Mouse (Mus musculus): ENCODE data around the gene Gpsm3. TPM values are rescaled to one million over a fixed set of nuclear protein-coding genes. Genes with fewer than 3 reads are reported as not detected.

The Gpsm3 gene
- polyA plus RNA-seq, 1 experiment: 1.2 TPM

DNA sequence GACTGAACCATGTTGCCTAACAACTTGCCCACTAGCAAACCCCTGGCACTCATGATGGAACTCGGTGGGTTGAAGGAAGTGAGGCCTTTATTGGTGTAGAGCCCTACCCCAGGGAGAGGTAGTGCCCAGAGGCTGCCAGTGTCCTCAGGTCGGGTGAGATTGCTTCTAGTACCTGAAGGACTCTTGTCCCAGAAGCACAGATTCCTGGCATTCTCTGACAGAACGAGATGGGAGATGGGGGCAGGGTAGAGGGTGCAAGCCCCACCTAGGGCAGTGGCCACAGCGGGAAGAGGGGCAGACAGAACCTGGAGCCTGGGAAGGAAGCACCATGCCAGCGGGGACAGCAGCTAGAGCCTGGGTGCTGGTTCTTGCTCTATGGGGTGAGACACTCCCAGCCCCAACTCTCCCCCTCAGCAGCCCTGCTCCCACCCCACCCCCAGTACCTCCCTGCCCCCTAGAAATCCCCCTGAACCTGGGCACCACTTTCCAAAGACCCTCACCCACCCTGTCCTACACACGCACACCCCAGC, 8.0 kb downstream of the Gpsm3 start, which contains the start of gene Ager:
Gene Ager (plus strand): TSS at position 297 of the 530 bp plus-strand sequence.
- Histone ChIP-seq H3K79me3 (ENCODE audit: low read depth) (peaks cover 3% of the 10 kb centered on the region), H3K27me3 (ENCODE audit: control insufficient read depth, insufficient read depth, insufficient read length) (no peaks in the 10 kb centered on the region), H3K79me2 (ENCODE audit: control insufficient read depth, insufficient read depth) (peaks cover 27% of the 10 kb centered on the region), H3K36me3 (ENCODE audit: control insufficient read depth, insufficient read depth) (peaks cover 18% of the 10 kb centered on the region), H3K4me3 (ENCODE audit: insufficient read depth, poor library complexity, severe bottlenecking) (no peak within 1 kb of the TSS), H3ac (ENCODE audit: control insufficient read depth, insufficient read length, low read depth) (no peak within 1 kb of the TSS)
- no peak for TF ChIP-seq MYOG (IDR thresholded peaks at IDR 0.05; ENCODE audit: control insufficient read depth, extremely low read depth, insufficient read length)
- TF ChIP-seq USF1 (IDR thresholded peaks at IDR 0.05; ENCODE audit: low read depth): no peak
- no peak for TF ChIP-seq MYOD1 (IDR thresholded peaks at IDR 0.05; ENCODE audit: control insufficient read depth, insufficient read length, low read depth)
- TF ChIP-seq CTCF (IDR thresholded peaks at IDR 0.05; ENCODE audit: control insufficient read depth, insufficient read depth, insufficient read length): no peak
- TF ChIP-seq CEBPB (IDR thresholded peaks at IDR 0.05; ENCODE audit: low read depth): no peak
- no peak for TF ChIP-seq FOSL1 (IDR thresholded peaks at IDR 0.05; ENCODE audit: insufficient read depth, low read length, poor library complexity, severe bottlenecking)
- no peak for TF ChIP-seq MAX (IDR thresholded peaks at IDR 0.05)

DNA sequence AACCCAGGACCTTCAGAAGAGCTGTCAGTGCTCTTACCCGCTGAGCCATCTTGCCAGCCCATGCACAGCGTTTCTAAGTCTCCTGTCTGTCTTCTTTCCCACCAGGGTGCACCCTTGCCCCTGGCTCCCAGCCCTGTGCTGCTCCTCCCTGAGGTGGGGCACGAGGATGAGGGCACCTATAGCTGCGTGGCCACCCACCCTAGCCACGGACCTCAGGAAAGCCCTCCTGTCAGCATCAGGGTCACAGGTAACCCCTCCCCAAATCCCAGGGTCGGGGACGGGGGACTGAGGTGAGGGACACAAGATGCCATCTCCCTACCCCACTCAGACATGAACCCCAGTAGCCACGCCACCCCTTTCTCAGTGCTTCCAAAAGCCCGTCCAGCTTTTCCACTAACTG, 10.3 kb downstream of the Gpsm3 start:
- no peak overlapping the region for H3K4me3 ChIP-seq (ENCODE audit: insufficient read depth, poor library complexity, severe bottlenecking)
- H3K79me2 ChIP-seq (ENCODE audit: control insufficient read depth, insufficient read depth): peaks cover 14% of the 10 kb centered on the region
- H3K36me3 ChIP-seq (ENCODE audit: control insufficient read depth, insufficient read depth): peaks cover 13% of the 10 kb centered on the region
- TF ChIP-seq FOSL1 (IDR thresholded peaks at IDR 0.05; ENCODE audit: insufficient read depth, low read length, poor library complexity, severe bottlenecking) (no peak), MYOG (IDR thresholded peaks at IDR 0.05; ENCODE audit: control insufficient read depth, extremely low read depth, insufficient read length) (no peak), USF1 (IDR thresholded peaks at IDR 0.05; ENCODE audit: low read depth) (no peak), CTCF (IDR thresholded peaks at IDR 0.05; ENCODE audit: control insufficient read depth, insufficient read depth, insufficient read length) (no peak), MAX (IDR thresholded peaks at IDR 0.05) (no peak), CEBPB (IDR thresholded peaks at IDR 0.05; ENCODE audit: low read depth) (no peak), MYOD1 (IDR thresholded peaks at IDR 0.05; ENCODE audit: control insufficient read depth, insufficient read length, low read depth) (no peak)
- H3K79me3 ChIP-seq (ENCODE audit: low read depth): peaks cover 1% of the 10 kb centered on the region
- no peak overlapping the region for H3ac ChIP-seq (ENCODE audit: control insufficient read depth, insufficient read length, low read depth)
- H3K27me3 ChIP-seq (ENCODE audit: control insufficient read depth, insufficient read depth, insufficient read length): no peaks in the 10 kb centered on the region

DNA sequence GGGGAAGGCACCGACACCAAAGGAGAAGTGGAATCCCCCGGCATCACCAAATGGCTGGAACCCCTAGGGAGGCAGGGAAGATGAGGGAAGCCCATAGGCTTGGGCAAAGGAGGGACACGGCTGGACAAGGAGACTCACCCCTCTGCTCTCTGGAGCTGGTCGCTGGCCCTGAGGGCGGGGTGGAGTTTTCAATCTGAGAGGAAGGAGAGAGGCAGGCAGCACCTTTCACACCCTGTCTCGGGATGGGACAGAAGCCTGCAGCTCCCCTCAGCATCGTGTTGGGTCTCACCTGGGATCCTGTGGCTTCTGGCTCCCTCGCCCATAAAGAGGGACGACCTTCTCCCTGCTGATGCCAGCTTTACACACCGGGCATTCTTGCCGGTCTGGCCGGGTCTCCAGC, 12.2 kb downstream of the Gpsm3 start:
- Histone ChIP-seq H3K4me3 (ENCODE audit: insufficient read depth, poor library complexity, severe bottlenecking) (no peak overlapping the region), H3K79me2 (ENCODE audit: control insufficient read depth, insufficient read depth) (peaks cover 22% of the 10 kb centered on the region)
- TF ChIP-seq CTCF (IDR thresholded peaks at IDR 0.05; ENCODE audit: control insufficient read depth, insufficient read depth, insufficient read length): no peak
- TF ChIP-seq MYOD1 (IDR thresholded peaks at IDR 0.05; ENCODE audit: control insufficient read depth, insufficient read length, low read depth): no peak
- no peak for TF ChIP-seq MYOG (IDR thresholded peaks at IDR 0.05; ENCODE audit: control insufficient read depth, extremely low read depth, insufficient read length)
- TF ChIP-seq USF1 (IDR thresholded peaks at IDR 0.05; ENCODE audit: low read depth): no peak
- TF ChIP-seq FOSL1 (IDR thresholded peaks at IDR 0.05; ENCODE audit: insufficient read depth, low read length, poor library complexity, severe bottlenecking): no peak
- no peak for TF ChIP-seq CEBPB (IDR thresholded peaks at IDR 0.05; ENCODE audit: low read depth)
- no peak for TF ChIP-seq MAX (IDR thresholded peaks at IDR 0.05)

DNA sequence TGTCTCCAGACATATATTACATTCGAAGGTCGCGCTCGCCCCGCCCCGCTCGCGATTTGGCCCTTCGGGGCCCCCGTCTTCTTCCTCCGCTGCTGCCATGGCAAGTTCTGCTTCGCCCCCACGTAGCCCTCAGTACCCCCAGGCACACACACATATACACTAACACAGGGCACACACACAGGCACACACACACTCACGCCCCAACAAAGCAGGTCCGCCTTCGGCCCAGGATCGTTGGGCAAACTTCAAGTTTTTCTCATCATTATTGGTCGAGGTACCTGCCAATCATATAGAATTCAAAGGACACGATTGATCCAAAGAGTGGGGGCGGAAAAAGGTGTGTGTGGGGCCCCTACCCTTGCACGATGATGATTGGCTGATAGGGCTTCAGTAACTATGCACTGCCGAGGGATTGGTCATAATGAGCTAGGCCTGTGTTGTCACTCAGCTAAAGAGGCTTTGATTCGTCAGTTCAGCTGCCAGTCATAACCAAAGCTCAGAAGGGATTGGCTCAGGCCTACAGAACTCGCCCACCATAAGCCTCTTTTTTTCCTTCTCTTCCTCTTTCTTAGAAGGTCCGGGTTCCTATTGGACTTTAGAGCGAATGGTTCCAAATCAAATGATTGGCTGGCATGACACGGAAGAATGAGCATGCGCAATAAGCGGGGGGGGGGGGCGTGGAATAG, 13.9 kb downstream of the Gpsm3 start, which contains the start of gene Rnf5:
Gene Rnf5 (minus strand): TSS at position 316 of the 686 bp plus-strand sequence.
- Histone ChIP-seq H3K27me3 (ENCODE audit: control insufficient read depth, insufficient read depth, insufficient read length) (no peaks in the 10 kb centered on the region), H3K79me2 (ENCODE audit: control insufficient read depth, insufficient read depth) (peaks cover 39% of the 10 kb centered on the region), H3K79me3 (ENCODE audit: low read depth) (peaks cover 20% of the 10 kb centered on the region), H3ac (ENCODE audit: control insufficient read depth, insufficient read length, low read depth) (peak within 1 kb of the TSS; percentile 85), H3K4me3 (ENCODE audit: insufficient read depth, poor library complexity, severe bottlenecking) (peak within 1 kb of the TSS; percentile 63), H3K36me3 (ENCODE audit: control insufficient read depth, insufficient read depth) (peaks cover 4% of the 10 kb centered on the region)
- TF ChIP-seq MYOG (IDR thresholded peaks at IDR 0.05; ENCODE audit: control insufficient read depth, extremely low read depth, insufficient read length) (no peak), CTCF (IDR thresholded peaks at IDR 0.05; ENCODE audit: control insufficient read depth, insufficient read depth, insufficient read length) (no peak), USF1 (IDR thresholded peaks at IDR 0.05; ENCODE audit: low read depth) (no peak), MAX (IDR thresholded peaks at IDR 0.05) (no peak), CEBPB (IDR thresholded peaks at IDR 0.05; ENCODE audit: low read depth) (no peak), FOSL1 (IDR thresholded peaks at IDR 0.05; ENCODE audit: insufficient read depth, low read length, poor library complexity, severe bottlenecking) (no peak), MYOD1 (IDR thresholded peaks at IDR 0.05; ENCODE audit: control insufficient read depth, insufficient read length, low read depth) (no peak)

More for the DNA sequence above, 12.2 kb downstream of the Gpsm3 start:
- peaks cover 4% of the 10 kb centered on the region for H3K36me3 ChIP-seq (ENCODE audit: control insufficient read depth, insufficient read depth)
- H3K27me3 ChIP-seq (ENCODE audit: control insufficient read depth, insufficient read depth, insufficient read length): no peaks in the 10 kb centered on the region
- H3K79me3 ChIP-seq (ENCODE audit: low read depth): peaks cover 9% of the 10 kb centered on the region
- H3ac ChIP-seq (ENCODE audit: control insufficient read depth, insufficient read length, low read depth): no peak overlapping the region

DNA sequence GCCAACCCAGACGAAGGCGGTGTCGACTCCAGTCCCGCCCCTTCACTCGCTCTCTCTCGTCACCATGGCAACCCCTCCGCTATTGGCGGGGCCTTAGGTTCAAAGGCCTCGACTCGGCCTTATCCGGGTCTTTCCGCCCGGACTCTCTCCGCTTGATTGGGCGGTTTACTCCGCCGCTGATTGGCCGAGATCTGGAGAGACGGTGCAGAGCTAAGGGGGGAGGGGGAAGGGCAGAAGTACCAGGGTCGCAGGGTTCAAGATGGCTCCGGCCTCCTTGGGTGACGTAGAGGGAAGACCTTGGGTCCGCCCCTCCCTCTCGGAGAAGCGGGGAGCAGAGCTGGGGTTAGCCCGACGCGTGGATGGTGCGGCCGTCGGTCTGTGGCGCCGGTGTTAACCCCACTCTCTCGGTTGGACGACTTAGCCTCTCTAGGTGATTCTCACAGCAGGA, 14.5 kb downstream of the Gpsm3 start, which contains the start of gene Agpat1:
Gene Agpat1 (plus strand): TSS at position 202 of the 448 bp plus-strand sequence.
- H3K79me3 ChIP-seq (ENCODE audit: low read depth): peaks cover 24% of the 10 kb centered on the region
- TF ChIP-seq MAX (IDR thresholded peaks at IDR 0.05) (peak; percentile 11), CTCF (IDR thresholded peaks at IDR 0.05; ENCODE audit: control insufficient read depth, insufficient read depth, insufficient read length) (no peak), FOSL1 (IDR thresholded peaks at IDR 0.05; ENCODE audit: insufficient read depth, low read length, poor library complexity, severe bottlenecking) (no peak), USF1 (IDR thresholded peaks at IDR 0.05; ENCODE audit: low read depth) (no peak), MYOD1 (IDR thresholded peaks at IDR 0.05; ENCODE audit: control insufficient read depth, insufficient read length, low read depth) (no peak), CEBPB (IDR thresholded peaks at IDR 0.05; ENCODE audit: low read depth) (no peak)

More for the DNA sequence above, 14.5 kb downstream of the Gpsm3 start, which contains the start of gene Agpat1:
- Histone ChIP-seq H3K36me3 (ENCODE audit: control insufficient read depth, insufficient read depth) (peaks cover 4% of the 10 kb centered on the region), H3ac (ENCODE audit: control insufficient read depth, insufficient read length, low read depth) (peak within 1 kb of the TSS; percentile 85), H3K79me2 (ENCODE audit: control insufficient read depth, insufficient read depth) (peaks cover 45% of the 10 kb centered on the region), H3K27me3 (ENCODE audit: control insufficient read depth, insufficient read depth, insufficient read length) (no peaks in the 10 kb centered on the region), H3K4me3 (ENCODE audit: insufficient read depth, poor library complexity, severe bottlenecking) (peak within 1 kb of the TSS; percentile 84)
